Mouse (Mus musculus) erythroblast, adult 5-6 weeks (primary cell): ENCODE measurements at regions not wholly inside any gene's neighbourhood (a gene's known extent, or its start where the extent isn't known, plus 50 kb on each side); places are given as distances from the start of the nearest gene placed in this dataset.

Experiments
- ATAC-seq: replicated peaks from 2 replicates; pipeline ENCODE4 v1.8.0; 2016; ENCODE audit warnings: moderate number of reproducible peaks, mild to moderate bottlenecking, moderate TSS enrichment, inconsistent platforms; ENCODE audit not compliant: poor library complexity, low FRiP score, severe bottlenecking

DNA sequence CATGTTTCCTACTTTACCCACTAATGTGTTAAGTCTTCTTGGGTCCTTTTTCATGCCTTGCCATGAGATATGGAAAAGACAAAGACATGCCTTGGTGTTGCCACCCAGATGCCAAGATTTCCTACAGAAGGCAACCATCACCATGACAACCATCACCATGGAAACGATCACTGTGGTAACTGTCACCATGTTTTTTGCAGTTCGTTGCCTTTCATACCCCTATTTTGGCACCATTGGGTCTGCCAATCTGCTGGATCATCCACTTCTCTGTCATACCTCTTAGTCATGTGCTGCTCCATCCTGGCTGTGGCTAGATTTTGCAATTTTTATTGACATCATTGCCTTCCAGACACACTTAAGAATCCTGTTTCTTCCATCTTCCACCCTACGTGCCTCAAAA, 733.7 kb upstream of the Castor2 start:
- ATAC-seq: no peak

DNA sequence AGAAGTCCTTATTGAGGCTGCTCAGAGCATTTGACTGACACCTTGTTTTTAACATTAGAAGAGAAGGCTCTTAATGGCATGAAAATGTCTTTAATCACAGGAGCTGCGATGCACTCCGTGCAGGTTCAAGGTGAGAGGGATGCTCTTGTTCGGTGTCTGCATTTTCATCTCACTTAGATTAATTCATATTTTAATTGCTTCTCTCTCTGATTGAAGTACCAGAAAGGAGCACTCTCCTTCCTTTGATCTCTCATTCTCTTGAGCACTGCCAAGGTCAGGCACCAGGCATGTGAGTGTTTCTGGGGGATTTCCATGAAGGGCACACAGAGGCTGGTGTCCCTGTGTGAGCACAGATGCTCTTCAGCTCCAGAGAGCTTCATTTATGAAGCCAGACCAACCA, 752.0 kb upstream of the Castor2 start:
- no peak for ATAC-seq

DNA sequence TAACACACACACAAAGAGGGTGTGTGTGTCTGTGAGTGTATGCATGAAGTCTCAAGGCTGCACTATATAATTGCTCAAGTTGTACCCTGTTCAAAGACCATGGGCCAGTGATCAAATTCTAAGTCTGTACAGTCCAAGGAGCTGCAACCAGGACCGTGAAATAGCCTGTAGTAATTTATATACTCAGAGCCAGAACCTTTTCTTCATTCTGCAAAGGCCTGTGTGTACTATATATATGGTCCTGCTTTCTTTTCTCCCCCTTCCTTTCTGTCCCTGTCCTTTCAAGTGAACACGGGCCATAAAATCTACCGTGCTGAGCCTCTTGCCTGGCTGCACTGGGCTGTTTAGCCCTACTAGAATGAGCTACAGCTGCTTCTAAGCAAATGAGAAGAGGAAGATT, 757.5 kb upstream of the Castor2 start:
- ATAC-seq: no peak

DNA sequence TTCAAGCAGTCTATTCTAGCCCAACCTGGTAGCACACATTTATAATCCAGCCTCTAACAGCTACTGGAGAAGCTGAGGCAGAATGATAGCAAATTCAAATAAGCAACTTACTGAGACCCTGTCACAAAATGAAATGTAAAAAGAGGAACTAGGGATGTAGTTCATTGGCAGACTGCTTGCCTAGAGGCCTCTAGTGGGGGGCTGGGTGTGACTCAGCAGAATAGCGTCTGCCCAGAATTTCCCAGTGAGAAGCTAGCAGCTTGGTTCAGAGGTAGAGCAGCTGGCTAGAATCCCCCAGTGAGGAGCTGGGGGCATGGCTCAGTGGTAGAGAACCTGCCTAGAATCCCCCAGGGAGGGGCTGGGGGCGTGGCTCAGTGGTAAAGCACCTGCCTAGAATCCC, 777.5 kb upstream of the Auts2 start:
- no peak for ATAC-seq

DNA sequence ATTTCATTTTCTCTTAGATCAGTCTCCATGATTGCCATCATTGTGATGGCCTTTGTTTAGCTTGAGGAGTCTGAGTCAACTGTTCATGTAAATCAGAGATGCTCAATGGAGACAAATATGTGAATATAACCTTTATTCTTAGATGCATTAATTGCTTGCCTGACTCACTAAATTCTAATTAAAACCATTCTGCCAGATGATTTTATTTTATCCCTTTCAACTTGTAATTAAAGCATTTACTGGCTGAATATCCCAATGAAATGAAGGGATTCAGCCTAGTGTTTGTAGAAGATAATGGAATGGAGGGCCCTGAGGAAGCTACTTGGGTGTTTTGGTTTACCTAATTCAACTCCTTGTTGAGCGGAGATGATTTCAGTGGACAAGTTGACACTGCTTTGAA, 777.1 kb upstream of the Auts2 start:
- ATAC-seq: no peak

DNA sequence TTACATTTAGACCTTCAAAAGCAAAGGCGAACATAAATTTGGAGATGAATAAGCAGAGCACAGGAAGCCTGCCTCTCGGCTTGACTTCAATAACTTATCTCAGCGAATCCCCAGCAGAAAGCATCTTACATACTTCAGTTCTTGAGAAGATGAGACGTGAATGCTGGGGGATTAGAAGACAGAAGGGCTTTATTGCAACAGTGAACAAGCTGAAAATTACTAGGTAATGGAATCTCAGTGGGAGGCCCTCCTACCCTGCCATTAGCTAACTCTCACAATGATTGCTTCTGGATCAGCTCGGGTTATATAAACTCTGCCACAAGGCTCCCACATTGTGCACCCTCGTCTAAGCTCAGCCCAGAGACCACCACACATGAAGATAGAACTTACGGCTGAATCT, 770.9 kb upstream of the Auts2 start:
- no peak for ATAC-seq

DNA sequence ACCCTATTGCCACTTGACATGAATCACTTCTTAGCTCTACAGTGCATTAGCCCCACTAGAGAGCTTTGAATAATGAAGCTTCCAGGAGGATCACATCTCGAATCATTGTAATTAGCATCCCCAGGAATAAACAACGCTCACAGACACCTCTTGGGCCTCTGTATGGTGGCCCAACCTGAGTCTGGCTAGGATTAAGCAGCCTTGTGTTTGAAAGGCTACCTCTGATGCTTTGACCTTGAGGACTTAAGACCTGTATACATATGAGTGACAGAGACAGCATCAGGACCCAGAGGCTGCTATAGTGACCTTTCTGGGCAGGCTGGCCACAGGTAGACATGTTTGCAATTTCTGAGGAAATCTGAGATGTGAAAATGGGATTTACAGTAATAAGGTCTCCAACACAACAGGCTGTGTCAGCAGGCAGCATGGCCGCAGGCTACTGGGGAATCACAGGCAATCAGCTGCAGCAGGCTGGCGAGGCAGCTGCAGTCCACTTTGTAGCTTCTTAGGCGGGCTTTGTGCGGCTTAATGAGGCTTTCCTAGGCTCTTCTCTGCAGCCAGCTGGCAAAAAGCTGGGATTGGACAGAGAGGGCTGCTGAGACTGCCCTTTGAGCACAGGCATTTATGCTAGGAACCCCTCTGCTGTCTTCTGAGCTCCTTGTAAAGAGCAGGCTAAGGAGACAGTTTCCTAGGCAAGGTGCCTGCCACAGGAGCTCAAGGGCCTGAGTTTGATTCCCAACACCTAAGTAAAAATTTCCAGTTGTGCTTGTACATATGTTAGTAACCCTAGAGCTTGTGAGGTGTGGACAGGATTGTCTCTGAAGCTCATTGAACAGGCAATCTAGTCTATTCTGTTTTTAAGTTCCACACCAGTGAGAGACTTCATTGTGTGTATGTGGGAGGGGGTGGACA, 768.1 kb upstream of the Auts2 start:
- ATAC-seq: no peak

DNA sequence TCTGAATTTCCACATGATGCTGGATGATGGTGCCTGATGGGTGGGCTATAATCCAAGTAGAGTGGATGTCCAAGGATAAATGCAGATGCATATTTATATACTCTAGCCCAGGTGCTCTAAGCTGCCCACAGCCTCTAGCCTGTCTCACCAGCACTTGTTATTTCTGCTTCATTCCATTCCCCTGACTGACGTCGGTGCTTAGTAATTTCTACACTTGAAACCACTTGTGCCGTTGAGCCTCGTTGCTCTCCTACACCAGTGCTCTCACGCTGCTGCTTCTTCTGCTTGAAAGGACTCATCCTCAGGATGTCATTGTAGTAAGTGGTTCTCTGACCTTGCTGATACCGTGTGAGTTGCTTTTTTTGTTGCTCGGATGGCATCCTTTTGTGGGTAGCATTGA, 724.7 kb upstream of the Auts2 start:
- ATAC-seq: no peak

DNA sequence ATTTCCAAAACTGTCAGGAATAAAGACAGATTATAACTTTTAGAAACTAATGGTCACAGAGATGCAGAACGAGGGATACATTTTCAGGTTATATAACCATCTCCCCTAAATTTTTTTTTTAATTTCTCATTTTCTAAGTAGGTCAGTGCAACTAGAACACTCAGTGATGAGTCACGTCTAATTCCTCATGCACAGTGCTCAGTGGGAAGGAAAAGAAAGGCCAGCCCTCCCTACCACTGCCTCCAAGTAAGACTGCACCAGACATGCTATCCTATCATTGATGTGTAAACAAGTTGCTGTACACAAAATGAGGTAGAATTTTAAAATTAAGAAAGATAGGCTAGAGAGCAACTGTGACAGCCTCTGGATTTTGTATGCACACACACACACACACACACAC, 724.2 kb upstream of the Auts2 start:
- no peak for ATAC-seq

DNA sequence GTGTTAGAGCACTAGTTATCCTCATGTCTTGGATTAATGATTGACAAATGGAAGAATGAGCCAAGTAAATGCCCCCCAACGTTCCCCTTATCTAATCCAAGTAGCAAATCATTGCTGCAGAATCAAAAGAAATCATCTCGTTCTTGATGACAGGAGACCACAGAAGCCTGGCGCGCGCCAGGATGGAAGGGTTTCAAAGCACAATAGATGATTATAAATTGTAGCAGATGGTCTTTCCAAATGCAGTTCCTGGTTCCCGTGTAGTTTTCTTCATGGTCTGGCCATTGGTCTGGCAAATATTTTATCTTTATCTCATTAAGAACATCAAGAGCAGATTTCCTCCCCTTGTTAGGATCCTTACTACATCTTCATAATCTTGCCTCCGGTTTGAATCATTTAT, 721.8 kb upstream of the Auts2 start:
- no peak for ATAC-seq

DNA sequence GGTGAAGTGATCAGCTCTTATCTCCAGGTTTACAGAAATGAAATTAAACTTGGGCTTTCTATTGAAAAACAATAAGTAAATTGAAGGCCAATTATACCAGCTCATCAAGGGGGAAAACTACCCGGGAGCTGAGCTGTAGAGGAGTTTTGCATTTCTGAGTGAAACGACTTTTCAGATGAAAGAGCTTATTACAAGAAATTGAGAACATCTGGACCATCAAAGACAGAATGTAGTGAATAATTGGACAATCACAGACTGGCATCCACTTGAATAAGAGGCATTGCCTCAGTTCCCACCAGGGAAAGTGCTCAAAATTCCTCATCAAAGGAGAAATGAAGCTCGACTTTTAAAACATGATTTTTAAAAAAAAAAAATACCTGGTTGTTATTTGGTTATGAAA, 675.7 kb upstream of the Auts2 start:
- ATAC-seq: no peak

DNA sequence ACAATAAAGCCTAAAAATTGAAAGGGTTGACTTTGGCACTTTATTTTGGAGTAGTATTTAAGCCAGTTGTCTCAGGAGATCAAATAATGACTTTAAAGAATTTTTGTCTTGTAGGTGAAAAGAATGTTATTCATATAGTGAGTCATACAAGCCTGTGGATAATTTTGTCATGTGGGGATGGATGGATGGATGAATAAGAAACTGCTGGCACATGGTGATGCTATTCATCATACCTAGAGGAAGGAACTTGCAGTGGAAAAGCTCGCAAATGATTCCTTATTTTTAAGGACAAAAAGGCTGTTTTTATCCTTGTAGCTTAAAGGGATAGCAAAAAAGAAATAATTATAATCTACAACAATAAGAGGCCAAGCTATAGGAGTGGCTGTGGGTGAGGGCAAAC, 655.4 kb upstream of the Auts2 start:
- ATAC-seq: no peak

DNA sequence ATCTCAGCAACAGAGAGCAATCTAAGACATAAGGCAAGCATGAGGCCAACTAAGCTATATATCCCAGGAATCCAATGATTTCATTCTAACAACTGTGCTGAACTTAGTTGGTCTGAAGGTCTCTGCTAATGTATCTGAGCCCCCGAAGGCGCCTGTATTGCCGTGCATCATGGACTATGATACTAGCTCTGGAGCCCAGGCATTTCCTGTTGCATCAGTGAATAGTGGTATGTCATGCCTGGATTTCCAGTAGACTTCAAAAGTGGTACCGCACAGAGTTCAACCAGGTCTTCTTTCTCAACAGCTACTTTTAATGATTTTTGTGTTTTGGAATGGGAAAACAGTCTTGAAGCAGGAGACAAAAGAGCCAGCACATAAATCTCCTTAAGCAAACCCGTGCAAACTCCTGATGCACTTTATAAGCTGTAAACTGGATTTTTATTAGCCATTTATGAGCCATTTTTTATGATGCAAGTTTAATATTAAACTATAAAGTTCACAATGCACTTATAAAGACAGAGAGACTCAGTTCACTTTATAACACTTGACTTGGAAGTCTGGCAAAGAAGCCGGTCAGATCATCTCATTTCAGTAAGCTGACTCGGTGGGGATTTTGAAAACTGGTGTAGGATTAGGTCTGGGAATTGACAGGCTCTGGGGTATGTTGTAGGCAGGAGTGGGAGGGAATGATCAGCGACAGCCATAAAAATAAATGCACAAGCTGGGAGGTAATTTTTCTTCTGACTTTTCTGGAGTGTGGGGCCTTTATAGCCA, 646.8 kb upstream of the Auts2 start:
- no peak for ATAC-seq

DNA sequence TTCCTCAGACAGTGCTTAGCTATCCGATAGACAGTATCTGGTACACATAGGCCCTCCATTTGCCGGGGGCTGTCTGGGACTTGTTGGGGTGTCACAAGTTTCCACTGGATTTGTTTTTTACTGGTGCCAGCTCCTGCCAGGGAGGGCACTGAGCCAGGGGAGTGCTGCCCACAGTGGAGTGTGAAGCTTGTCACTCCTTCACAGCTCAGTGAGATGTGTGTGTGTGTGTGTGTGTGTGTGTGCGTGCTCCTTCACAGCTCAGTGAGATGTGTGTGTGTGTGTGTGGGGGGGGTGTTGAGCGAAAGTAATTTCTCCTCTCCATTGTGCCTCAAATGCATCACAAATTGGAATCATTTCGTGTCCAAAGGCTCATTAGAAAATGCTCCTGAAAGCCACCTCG, 632.5 kb upstream of the Auts2 start:
- ATAC-seq: no peak

DNA sequence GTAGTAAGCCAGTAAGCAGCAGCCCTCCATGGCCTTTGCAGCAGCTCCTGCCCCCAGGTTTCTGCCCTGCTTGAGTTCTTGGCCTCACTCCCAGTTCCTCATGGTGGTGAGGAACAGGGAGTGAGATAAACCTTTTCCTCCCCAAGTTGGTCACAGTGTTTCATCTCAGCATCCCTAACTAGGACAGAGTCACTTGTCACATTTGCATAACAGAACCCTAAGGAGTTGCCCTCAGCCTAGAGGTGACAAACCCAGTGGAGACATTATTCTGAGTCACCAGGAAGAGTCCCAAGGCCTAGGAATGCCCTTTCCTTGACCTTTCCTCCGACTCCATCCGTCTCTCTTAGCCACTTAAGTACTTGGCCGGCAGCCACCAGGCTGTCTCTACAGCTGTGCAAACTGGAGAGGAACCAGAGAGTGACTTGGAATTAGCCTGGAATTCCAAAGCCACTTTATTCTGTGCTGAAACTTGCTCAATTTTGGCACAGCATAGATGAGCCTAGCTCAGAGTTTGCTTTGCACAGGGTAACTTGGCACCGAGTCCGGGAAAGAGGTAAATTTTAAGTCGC, 630.1 kb upstream of the Auts2 start:
- ATAC-seq: no peak

DNA sequence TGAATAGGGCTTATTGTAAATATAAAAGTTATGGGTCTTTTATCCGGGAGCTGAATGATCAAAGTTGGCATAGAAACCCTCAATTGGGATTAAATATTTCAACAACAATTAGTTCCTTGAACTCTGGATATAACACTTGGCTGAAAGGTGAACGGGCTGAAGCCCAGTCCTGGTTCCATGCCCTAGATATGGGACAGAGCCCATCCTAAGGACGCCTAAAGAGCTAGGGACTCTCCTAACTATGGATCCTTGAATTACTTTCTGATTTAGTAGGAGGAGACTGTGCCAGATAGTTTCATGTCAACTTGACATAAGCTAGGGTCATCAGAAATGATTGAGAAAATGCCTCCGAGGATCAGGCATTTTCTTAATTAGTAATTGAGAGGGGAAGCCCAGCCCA, 629.5 kb upstream of the Auts2 start:
- ATAC-seq: no peak

DNA sequence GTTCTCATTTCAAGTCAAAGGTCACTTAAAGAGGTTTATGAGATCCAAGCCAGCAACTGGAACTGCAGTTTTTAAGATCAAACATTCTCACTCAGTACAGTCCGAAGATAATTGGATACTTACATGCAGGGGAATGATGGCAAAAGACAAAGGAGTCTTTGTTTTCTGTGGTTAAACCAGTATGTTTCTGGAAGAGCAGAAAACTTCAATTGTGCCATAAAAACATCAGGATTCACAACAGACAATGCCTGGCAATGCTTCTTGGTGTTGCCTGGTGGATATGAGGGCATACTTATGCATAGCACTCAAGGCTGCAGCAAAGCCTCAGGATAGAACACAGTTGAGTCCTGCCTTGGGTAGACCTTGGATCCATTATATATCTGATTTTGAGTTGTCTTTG, 628.1 kb upstream of the Auts2 start:
- ATAC-seq: no peak

DNA sequence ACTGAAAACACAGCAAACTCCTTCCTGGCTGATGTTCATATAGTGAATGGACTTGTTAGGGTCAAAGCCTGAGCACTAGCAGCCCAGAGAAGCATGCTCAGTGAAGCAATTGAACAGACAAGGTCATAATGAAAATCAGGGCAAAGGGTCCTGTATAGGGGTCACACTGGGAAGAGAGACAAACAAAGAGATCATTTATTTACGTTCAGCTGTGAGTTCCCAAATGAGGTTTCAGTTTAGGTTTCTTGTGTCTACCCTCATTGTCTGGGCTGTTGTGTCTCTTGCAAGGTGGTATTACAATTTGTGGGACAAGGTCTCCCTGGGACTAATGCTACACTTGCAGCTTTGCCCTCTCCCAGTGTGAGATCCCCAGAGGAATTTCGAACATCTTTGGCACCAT, 624.4 kb upstream of the Auts2 start:
- ATAC-seq: no peak

DNA sequence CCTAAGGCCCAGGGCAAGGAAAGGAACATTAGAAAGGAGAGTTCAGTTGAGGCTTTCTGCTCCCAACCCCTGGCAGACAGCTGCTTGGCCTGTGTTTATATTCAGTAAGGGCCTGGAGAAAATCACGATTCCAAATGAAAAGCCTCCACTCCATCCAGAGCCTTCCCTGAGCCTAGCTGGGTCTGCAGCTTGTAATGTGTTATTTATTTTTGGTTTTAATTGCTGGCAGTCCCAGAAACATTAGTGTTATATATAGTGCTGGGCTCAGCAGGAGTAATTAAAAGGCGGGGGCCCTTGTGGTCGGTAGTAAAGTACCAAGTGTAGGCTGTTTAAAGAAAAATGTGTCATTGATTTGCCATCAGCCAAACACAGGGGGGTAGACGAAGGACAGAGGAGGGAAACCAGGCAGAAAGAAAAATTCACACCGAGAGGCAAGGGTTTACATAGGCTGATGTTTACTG, 623.9 kb upstream of the Auts2 start:
- no peak for ATAC-seq

DNA sequence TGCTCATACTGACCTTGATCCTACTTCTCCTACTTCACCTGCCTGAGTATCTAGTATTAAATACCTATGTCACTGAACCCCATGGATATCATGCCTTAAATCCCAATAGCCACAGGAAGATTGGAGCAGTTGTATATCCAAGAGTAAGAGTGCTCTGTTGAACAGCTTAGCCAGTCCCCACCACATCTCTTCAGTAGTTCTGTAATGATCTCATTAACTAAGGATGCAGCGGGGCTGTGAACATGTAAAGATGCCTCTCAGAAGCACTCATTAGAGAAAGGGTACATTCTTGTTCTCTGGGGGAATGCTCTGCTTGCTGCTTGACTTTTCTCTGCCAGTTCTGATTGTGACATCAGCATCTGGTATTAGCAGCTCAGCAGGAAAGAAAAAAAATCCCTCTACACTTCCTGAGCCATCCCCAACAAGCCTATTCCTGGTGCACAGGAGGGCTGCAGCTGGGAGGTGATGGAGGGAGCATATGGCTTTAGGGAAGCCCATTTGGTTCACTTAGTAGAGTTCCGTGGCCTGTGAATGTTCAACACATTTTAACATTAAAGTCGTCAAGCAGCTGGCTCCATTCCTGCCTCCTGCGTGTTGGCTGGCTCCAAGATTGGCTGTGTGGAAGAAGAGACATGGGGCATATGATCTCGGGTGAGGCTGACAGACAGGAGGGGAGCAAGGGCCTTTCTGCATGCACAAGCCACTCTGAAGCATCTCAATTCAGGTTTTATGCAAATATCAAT, 613.1 kb upstream of the Auts2 start:
- no peak for ATAC-seq
